Mouse (Mus musculus) MEL (cell line): Measurements from ENCODE around the gene Hsf4.

Experiments
- CHD1 ChIP-seq: IDR thresholded peaks from 2 replicates; pipeline ENCODE4 v1.6.1; 2012; ENCODE audit warnings: low read depth, mild to moderate bottlenecking, inconsistent platforms, low read length, improper control_type of control experiment
- CTCF ChIP-seq, 3 experiments: IDR thresholded peaks in 2 of 3; conservative IDR thresholded peaks in 1 of 3; 2 replicates each; pipeline ENCODE4 v1.5.1; 2011 to 2012; ENCODE audit warnings: low read length in 3 of 3, low read depth in 2 of 3, mild to moderate bottlenecking in 2 of 3, improper control_type of control experiment in 1 of 3, inconsistent platforms in 1 of 3, mixed read lengths in 1 of 3, moderate library complexity in 1 of 3; ENCODE audit not compliant: control insufficient read depth in 1 of 3, insufficient read depth in 1 of 3, poor library complexity in 1 of 3, severe bottlenecking in 1 of 3
- ELF1 ChIP-seq: IDR thresholded peaks from 2 replicates; pipeline ENCODE4 v1.6.1; 2014; ENCODE audit warnings: low read depth, mild to moderate bottlenecking, inconsistent platforms, low read length, improper control_type of control experiment, moderate library complexity
- GATA1 ChIP-seq: IDR thresholded peaks from 2 replicates; pipeline ENCODE4 v1.6.1; 2011; ENCODE audit warnings: low read depth, low read length, improper control_type of control experiment
- NRF1 ChIP-seq: IDR thresholded peaks from 2 replicates; pipeline ENCODE4 v1.6.1; 2014; ENCODE audit warnings: low read depth, mild to moderate bottlenecking, inconsistent platforms, low read length, improper control_type of control experiment, moderate library complexity; ENCODE audit not compliant: poor library complexity, insufficient read depth, severe bottlenecking
- POLR2A ChIP-seq, 2 experiments: IDR thresholded peaks; 2 replicates each; pipeline ENCODE4 v1.6.1; 2011 to 2012; ENCODE audit warnings: low read length in 2 of 2, mild to moderate bottlenecking in 2 of 2, control low read depth in 1 of 2, improper control_type of control experiment in 1 of 2, low read depth in 1 of 2, moderate library complexity in 1 of 2; ENCODE audit not compliant: control insufficient read depth in 1 of 2, insufficient read depth in 1 of 2, poor library complexity in 1 of 2
- POLR2AphosphoS5 ChIP-seq: IDR thresholded peaks from 2 replicates; pipeline ENCODE4 v1.6.1; 2012; ENCODE audit warnings: low read depth, borderline replicate concordance, mild to moderate bottlenecking, inconsistent platforms, low read length, moderate library complexity, mixed read lengths
- RAD21 ChIP-seq: IDR thresholded peaks from 2 replicates; pipeline ENCODE4 v1.6.1; 2011; ENCODE audit warnings: mild to moderate bottlenecking, low read depth, low read length, improper control_type of control experiment
- RCOR1 ChIP-seq: IDR thresholded peaks from 2 replicates; pipeline ENCODE4 v1.6.1; 2012; ENCODE audit warnings: low read depth, mild to moderate bottlenecking, inconsistent platforms, low read length, improper control_type of control experiment
- TAL1 ChIP-seq: IDR thresholded peaks from 2 replicates; pipeline ENCODE4 v1.6.1; 2012; ENCODE audit warnings: mild to moderate bottlenecking, inconsistent platforms, low read length, moderate library complexity, mixed read lengths
- TCF12 ChIP-seq: IDR thresholded peaks from 2 replicates; pipeline ENCODE4 v1.6.1; 2014; ENCODE audit warnings: low read depth, mild to moderate bottlenecking, inconsistent platforms, low read length, improper control_type of control experiment, moderate library complexity
- ZC3H11A ChIP-seq: IDR thresholded peaks from 2 replicates; pipeline ENCODE4 v1.6.1; 2012; ENCODE audit warnings: low read depth, mild to moderate bottlenecking, inconsistent platforms, low read length, improper control_type of control experiment
- ZKSCAN1 ChIP-seq: IDR thresholded peaks from 2 replicates; pipeline ENCODE4 v1.6.1; 2012; ENCODE audit warnings: low read depth, mild to moderate bottlenecking, inconsistent platforms, low read length, improper control_type of control experiment, moderate library complexity
- ZNF384 ChIP-seq: IDR thresholded peaks from 2 replicates; pipeline ENCODE4 v1.6.1; 2012; ENCODE audit warnings: low read depth, mild to moderate bottlenecking, inconsistent platforms, low read length, improper control_type of control experiment

DNA sequence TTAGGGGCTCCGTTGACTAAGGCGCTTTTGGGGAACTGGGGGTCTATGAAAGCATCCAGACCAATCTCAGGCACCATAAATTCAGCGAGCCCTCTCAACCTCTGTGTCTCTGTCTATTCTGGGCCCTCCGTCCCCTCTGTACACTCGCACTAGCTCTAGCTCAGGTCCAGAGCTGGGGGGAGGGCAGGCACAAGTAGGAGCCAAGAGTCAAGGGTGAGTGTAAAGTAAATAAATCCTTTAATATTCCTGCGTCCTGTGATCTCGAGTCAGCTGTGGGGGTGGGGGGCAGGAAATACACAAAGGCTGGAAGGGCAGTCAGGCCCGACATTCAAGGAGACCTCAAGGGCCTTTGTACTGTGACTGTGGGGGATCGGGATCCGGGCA is 534 bp upstream of the Hsf4 start:
- TF ChIP-seq ELF1 (no peak), TCF12 (no peak), CTCF (IDR thresholded peaks at IDR 0.05 in 2 of 3, conservative IDR thresholded peaks at IDR 0.05 in 1 of 3; ENCODE audit: control insufficient read depth in 1 of 3, insufficient read depth in 1 of 3, low read depth in 2 of 3, low read length in 3 of 3, poor library complexity in 1 of 3, severe bottlenecking in 1 of 3) (no peak), RAD21 (no peak), GATA1 (no peak), RCOR1 (no peak), TAL1 (no peak), ZKSCAN1 (no peak), CHD1 (no peak), ZNF384 (no peak), POLR2A (IDR thresholded peaks at IDR 0.05; ENCODE audit: control insufficient read depth in 1 of 2, insufficient read depth in 1 of 2, low read depth in 1 of 2, low read length in 2 of 2, poor library complexity in 1 of 2) (no peak), NRF1 (no peak), POLR2AphosphoS5 (no peak), ZC3H11A (no peak)
